Mouse (Mus musculus): ENCODE measurements around the gene Cdipt.

- TF ChIP-seq POLR2A (IDR thresholded peaks at IDR 0.05; ENCODE audit: insufficient read depth, low read depth, low read length) (no peak), CTCF (IDR thresholded peaks at IDR 0.05) (no peak), EP300 (IDR thresholded peaks at IDR 0.05; ENCODE audit: insufficient read depth, low read depth, low read length) (no peak)
Observed at GRCm38 (mm10) chr7:127023272-127023691, 47.6 kb downstream of the Cdipt start.

Measured in heart, adult 2 months (tissue).